Mouse (Mus musculus): ENCODE measurements at regions not wholly inside any gene's neighbourhood (a gene's known extent, or its start where the extent isn't known, plus 50 kb on each side); places are given as distances from the start of the nearest gene placed in this dataset.
"Not testable (repeated sequence)": the region's sequence is repeated elsewhere in the genome, so short reads cannot be mapped to it uniquely, and the experiment has no call there.

DNA sequence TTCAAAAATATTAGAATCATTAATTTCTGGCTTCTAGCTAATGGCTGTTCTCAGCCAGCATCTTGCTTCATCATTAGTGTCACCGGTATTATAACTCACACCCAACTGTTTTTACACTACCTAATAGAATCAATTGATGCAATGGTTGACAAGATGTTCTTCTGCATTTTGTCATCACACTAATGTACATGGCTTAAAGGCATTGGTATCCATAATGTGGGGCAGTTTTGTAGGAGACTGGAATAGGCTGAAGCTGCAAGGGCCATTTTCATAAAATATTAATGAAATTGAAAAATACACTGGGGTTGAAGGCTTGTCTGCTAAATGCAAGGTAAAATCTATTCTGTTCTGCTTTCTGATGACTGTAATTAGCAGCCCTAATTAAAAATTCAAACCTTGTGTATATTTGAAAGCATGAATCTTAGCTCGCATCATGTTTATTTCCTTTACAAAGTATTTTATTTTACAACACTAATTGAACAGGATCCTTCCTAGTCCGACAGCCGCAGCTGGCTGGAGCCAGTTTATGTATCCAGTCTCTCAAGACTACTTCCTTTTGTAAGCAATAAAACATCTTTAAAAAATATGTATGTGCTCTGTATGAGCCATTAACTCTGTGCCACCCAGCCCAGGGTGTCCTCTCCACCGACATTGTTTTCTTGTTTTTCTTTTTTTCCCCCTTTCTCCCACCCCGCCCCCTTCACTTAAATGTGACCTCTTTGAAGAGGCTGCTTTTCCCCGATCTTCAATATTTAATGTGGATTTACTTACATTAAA is 259.6 kb downstream of the Pou4f1 start:
- no peak for DNase-seq

DNA sequence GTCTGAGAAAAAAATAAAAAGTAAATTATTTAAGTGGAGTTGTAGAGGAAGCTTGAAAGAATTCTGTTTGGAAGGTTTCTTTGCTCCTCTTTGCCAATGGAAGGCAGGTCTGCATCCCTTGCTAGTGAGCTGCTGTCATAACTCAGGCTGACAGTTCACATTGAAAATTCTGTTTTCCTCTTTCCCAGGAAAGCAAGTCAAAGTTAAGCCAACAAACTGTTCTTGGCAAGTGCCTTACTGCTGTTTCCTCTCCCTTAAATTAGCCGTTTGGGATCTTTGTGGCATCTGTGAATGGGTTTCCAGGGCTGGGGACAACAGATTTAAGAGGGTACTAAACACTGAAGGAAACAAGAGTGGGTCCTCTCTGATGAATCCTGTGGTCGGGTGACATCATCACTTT is 261.2 kb downstream of the Pou4f1 start:
- DNase-seq, result peak; percentile 1 to 27

- peak; percentile 14 to 44 for DNase-seq
Observed at GRCm38 (mm10) chr14:104203239-104203986, 264.4 kb downstream of the Pou4f1 start.

GRCm38 (mm10) chr14:104193198-104193597 is 274.6 kb downstream of the Pou4f1 start:
- no peak for DNase-seq

DNA sequence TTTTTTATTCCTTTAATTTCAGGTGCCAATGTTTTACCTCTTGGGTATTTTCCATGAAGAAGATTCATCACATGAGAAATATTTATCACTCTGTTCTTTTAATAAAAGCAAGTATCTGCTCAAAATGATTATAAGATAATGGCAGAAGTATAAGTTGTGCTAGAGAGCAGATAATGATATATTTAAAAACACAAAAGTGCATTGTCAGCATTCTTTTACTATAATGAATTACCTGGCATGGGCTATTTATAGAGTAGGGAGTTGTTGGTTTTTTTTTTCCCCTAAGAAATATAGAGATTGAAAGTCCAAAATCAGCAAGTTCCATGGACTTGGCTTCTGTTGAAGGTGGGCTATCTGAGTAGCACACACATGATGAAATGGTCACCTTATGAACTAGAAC is 292.7 kb downstream of the Pou4f1 start:
- no peak for DNase-seq

- peak in 1 of 2 experiments; percentile 58 for DNase-seq
Observed at GRCm38 (mm10) chr14:104146841-104147240, 302.6 kb upstream of the Ednrb start.

DNA sequence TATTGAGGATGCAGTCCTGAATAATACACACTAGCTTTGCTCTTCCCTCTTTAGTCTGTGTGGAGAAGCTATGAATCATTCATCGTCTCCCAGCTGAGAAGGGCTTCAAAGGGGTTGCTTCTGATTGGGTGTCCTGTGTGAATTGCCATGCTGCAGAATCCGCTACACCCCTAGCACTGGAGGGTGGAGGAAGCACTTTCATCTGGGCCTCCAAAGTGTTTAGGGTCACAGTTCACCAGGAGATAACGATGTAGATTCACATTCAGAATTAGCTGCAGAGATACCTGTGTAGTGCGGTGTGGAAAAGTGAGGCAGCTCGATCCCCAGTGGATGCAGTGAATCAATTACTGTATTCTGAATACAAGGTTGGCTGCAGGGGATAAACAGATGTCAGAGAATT is 301.2 kb upstream of the Ednrb start:
- DNase-seq, result no peak

DNA sequence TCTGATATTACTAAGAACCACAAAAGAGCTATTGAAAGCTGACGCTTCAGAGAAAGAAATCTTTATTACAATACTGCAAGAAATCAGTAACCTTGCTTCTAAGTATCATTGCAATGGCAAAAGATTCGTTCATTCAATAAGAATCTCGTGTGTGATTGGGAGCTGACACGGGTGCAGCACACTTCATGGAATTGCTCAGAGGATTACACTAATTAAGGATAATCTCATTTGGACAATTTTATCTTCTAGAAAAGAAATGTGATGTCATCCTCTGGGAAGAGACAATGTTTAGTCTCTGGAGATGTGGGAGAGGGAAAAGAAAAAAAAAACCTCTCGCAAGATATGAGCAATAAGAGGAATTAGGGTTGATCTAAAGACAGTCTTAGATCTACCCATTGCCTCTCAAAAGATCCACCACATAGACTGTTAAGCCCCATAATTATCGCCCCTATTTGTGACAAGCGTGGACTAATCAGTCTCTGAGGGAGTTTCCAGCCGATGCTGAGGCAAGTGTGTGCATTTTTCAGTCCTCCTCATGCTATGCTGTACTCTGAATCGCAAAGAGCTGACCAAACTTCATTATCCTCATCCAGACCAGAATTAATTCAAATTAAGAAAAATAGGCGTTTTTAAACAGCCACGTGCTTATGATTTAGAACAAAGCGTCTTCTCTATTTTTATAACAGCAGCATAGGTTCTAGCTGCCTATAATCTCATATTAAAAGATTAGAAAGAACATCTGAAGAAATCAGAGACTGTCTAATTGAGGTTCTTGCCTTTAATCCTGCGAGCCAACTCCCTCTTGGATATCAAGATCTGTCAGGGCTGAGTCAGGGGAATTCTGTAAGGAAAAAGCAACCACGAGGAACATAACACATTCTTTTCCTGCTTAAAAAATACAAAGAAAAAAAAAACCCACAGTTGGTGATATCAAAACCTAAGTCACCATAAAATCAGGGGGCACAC is 271.1 kb upstream of the Ednrb start:
- DNase-seq, result no peak

DNA sequence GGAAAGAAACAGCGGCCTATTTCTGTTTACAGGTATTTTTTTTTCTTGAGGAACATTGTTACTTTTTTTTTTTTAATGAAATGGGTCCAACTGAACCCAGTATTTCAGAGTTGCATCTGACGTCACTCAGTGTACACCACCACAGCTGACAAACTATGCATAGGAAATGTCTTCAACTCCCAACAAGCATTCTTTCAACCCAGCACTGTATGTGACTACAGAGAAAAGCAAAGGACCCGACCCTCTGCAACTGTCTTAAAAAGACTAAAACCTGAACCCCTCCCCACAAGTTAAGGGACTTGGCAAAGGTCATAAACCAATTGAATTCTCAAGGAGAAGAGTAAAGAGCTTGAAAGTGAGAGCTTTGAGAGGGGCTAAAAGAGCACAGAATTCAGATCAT is 270.0 kb upstream of the Ednrb start:
- DNase-seq, result no peak

DNA sequence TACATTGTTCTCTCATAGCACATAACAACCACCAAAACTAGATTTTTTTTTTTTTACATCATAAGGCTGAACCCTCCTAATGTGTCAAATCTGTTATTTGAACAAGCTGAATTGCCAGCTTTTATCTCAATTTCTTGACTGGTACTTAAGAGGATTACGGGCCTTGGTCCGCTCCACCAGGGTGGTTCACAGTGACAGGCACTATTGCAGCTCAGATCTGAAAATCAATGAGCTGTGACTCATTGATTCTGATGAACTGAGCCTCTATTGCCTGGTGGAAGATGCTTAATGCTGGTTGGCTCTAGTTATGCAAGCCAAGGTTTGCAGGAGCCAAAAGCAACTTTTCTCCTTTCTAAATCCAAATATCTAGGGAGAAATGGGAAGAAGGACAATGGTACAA is 269.2 kb upstream of the Ednrb start:
- DNase-seq, result no peak

GRCm38 (mm10) chr14:104086381-104086780 is 242.2 kb upstream of the Ednrb start:
- no peak for DNase-seq

DNA sequence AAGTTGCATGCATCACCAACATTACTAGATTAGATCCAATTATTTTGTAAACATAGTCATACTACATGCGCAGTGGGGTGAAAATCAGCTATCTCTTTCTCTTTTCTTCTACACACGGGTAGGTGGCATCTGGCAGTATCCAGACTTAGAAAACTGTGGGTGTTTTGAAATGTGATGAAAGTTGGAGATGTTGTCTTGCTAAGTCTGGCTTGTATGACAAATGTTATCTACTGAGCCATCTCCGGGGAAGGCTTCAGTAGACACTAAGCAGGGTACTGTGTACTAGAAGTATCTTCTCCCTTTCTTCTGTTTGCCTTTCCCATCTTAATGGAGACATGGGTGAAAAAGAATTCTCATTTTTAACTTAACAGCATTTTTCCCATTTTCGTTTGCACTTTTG is 220.0 kb upstream of the Ednrb start:
- not testable (repeated sequence) for DNase-seq

GRCm38 (mm10) chr14:104053697-104054096 is 209.5 kb upstream of the Ednrb start:
- no peak for DNase-seq

DNA sequence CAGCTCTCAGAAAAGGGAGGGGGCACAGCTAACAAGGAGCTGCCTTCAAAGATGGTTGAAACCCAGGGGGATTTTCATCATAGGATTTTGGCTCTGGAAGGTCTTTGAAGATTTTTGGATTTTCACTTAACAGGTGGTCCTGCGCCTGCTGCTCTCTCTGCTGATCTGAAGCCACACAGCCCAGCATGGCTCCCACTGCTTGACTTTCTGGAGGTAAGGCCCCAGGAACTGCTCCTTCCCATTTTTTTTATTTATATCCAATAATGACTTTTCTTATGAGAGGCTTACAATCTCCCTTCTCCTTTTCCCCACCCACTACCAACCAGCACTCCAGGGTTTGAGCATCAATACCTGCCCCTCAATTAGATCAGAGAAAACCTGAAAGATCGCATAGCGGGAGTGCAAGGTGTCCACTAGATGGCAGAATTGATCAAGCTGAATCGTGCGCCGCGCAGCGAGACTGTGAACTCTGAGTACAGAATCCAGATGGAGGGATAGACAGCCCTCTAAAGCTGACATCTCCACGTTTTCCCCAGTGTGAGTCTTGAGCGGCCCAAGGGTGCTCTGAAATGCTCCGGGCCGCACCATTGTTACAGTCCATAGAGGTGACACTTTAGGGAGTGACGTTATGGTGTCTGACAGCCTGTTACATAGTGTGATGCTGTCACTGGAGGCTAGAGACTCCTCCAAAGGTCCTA is 194.6 kb upstream of the Ednrb start:
- DNase-seq, result peak; percentile 51 to 76

- DNase-seq, result no peak
Observed at GRCm38 (mm10) chr14:104033606-104034005, 189.4 kb upstream of the Ednrb start.

DNA sequence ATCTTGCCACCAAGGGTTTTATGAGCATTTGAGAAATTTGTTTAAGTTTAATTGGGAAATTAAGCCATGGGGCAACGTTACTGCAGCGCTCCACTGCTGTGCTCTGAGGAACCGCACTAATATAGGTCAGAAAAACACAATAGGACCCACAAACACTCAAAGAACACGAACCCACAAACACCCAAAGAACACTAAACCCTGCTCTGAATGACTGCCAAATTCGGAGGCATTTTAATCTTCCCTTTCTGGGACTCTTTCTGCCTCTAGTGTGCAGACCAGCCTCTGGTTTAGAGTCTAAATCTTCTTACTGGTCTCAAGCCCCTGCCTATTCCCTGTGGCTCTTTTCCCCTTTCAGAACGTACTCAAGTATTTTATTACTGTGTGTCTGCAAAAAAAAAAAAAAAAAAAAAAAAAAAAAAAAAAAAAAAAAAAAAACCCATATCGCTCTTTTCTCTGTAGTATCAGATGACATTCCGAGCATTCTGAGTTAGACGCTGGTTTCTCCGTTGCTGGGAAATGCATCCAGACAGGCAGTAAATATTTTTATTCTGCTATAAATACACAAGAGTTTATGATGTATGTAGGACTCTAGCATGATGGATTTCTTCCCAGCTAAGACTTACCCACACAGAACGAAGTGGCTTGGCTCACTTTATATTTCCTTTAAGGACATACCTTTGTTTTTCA is 186.7 kb upstream of the Ednrb start:
- DNase-seq, result no peak

GRCm38 (mm10) chr14:104029668-104030530 is 185.7 kb upstream of the Ednrb start:
- DNase-seq, result no peak

DNA sequence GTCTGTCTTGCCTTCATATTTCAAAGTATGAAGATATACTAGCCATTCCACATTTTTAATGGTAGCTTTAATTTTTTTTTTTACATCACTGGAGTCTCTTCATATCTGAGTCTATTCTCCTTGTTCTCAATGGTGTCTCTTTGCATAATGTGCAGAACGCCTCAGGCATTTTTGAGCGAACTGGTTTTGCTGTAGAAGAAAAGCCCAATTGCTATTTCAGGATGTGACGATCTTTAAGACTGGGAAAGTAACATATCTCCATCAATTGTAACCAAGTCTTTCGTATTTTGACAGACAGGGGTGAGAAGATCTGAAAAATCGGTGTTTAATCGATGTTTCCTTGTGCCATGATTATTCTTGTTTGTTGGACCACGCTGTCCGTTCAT is 183.7 kb upstream of the Ednrb start:
- DNase-seq, result no peak

- DNase-seq, result peak; percentile 77 to 79
Observed at GRCm38 (mm10) chr14:104027077-104027899, 183.1 kb upstream of the Ednrb start.

GRCm38 (mm10) chr14:104008538-104008937 is 164.3 kb upstream of the Ednrb start:
- no peak for DNase-seq

Data from kidney, postnatal 36 days (tissue).